Mouse (Mus musculus) bone marrow, adult 2 months (tissue): ENCODE data around the gene Lrmda.

Experiments
- CTCF ChIP-seq: fragments of 200-500 bp; IDR thresholded peaks from 2 replicates; pipeline ENCODE4 v1.5.1; 2011; ENCODE audit warnings: low read length, control low read depth; ENCODE audit not compliant: control insufficient read depth, insufficient read depth
- POLR2A ChIP-seq: fragments of 200-500 bp; IDR thresholded peaks from 2 replicates; pipeline ENCODE4 v1.6.1; 2011; ENCODE audit warnings: low read depth, mild to moderate bottlenecking, control low read depth, low read length, borderline replicate concordance; ENCODE audit not compliant: control insufficient read depth

DNA sequence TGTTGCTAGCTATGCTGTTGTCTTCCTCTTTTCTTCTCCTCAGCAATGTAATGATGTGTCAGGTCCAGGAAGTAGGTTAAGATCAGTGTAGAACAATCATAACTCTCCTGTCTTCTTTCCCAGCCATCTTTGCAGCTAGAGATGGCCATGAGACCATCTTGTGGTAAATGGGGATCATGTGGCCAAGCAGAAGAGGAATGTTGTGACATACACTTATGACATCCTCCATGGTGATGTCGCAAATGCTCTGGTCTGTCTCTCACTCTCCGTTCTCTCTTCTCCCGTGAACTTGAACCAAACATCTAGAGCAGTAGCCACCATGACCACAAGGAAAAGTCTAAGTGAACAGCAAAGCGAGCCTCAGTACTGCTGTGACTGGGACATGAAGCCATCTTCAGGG, 19.9 kb upstream of the Lrmda start:
- TF ChIP-seq POLR2A (no peak), CTCF (no peak)
